Mouse (Mus musculus): ENCODE results near the gene Orc3. TPM values are rescaled to one million over a fixed set of nuclear protein-coding genes. Genes with fewer than 3 reads are reported as not detected.

Orc3 gene
- polyA plus RNA-seq, 1 experiment from 2014 or later, result 83.5 TPM

DNA sequence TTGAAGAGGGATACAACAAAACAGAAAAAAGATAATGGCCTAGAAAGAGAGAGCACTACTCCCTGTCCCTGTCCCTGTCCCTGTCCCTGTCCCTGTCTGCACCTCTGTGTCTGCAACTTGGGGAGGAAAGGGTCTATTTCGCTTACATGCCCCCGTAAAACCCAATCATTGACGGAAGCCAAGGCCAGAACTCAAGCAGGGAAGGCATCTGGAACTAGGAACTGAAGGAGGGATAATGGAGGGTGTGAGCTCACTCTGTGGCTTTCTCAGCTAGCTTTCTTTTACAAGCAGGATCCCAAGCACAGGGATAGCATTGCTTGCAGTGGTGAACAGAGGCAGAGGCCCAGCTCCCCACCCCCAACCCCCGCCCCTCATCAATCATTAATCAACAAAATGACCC, 85.4 kb downstream of the Orc3 start:
- ATAC-seq (replicated peaks), result no peak
- WGBS, result 80% methylated on average over 4 of the region's 4 CpGs
- H3K9ac ChIP-seq, result no peak overlapping the region

GRCm38 (mm10) chr4:34528430-34529100, 86.2 kb downstream of the Orc3 start:
- no peaks in the 10 kb centered on the region for H3K27me3 ChIP-seq (replicated peaks)
- H3K4me3 ChIP-seq, result no peak overlapping the region
- no peak overlapping the region for H3K27ac ChIP-seq
- no peaks in the 10 kb centered on the region for H3K36me3 ChIP-seq (replicated peaks)
- H3K4me2 ChIP-seq, result no peak overlapping the region
- no peaks in the 10 kb centered on the region for H3K9me3 ChIP-seq
- H3K9ac ChIP-seq, result no peak overlapping the region
- H3K4me1 ChIP-seq, result no peaks in the 10 kb centered on the region
- no peak for ATAC-seq (replicated peaks)
- WGBS, result 96% methylated on average over 1 of the region's 1 CpGs

More for the DNA sequence above, 85.4 kb downstream of the Orc3 start:
- Histone ChIP-seq H3K4me1 (no peaks in the 10 kb centered on the region), H3K27me3 (replicated peaks) (no peaks in the 10 kb centered on the region), H3K4me2 (no peak overlapping the region), H3K36me3 (replicated peaks) (no peaks in the 10 kb centered on the region), H3K27ac (no peak overlapping the region), H3K4me3 (no peak overlapping the region), H3K9me3 (no peaks in the 10 kb centered on the region)

- no peaks in the 10 kb centered on the region for H3K27me3 ChIP-seq (replicated peaks)
- H3K4me1 ChIP-seq, result no peaks in the 10 kb centered on the region
- no peaks in the 10 kb centered on the region for H3K36me3 ChIP-seq (replicated peaks)
- no peak overlapping the region for H3K27ac ChIP-seq
- no peak for ATAC-seq (replicated peaks)
- no peak overlapping the region for H3K9ac ChIP-seq
- H3K4me2 ChIP-seq, result no peak overlapping the region
- H3K4me3 ChIP-seq, result no peak overlapping the region
- WGBS, result 86% methylated on average over 3 of the region's 3 CpGs
- H3K9me3 ChIP-seq, result no peaks in the 10 kb centered on the region
Observed at GRCm38 (mm10) chr4:34526771-34527170, 88.0 kb downstream of the Orc3 start.

- H3K27ac ChIP-seq, result no peak overlapping the region
- H3K9me3 ChIP-seq, result no peaks in the 10 kb centered on the region
- H3K4me1 ChIP-seq, result no peaks in the 10 kb centered on the region
Observed at GRCm38 (mm10) chr4:34523586-34523985, 91.2 kb downstream of the Orc3 start.

GRCm38 (mm10) chr4:34522846-34523245, 91.9 kb downstream of the Orc3 start:
- no peaks in the 10 kb centered on the region for H3K9me3 ChIP-seq
- H3K27me3 ChIP-seq (replicated peaks), result no peaks in the 10 kb centered on the region
- no peak overlapping the region for H3K9ac ChIP-seq
- ATAC-seq (replicated peaks), result no peak
- no peak overlapping the region for H3K4me3 ChIP-seq
- 81% methylated on average over 3 of the region's 3 CpGs for WGBS
- no peaks in the 10 kb centered on the region for H3K36me3 ChIP-seq (replicated peaks)
- no peak overlapping the region for H3K27ac ChIP-seq
- H3K4me1 ChIP-seq, result no peaks in the 10 kb centered on the region
- H3K4me2 ChIP-seq, result no peak overlapping the region

More at GRCm38 (mm10) chr4:34523586-34523985, 91.2 kb downstream of the Orc3 start:
- Histone ChIP-seq H3K4me3 (no peak overlapping the region), H3K4me2 (no peak overlapping the region), H3K36me3 (replicated peaks) (no peaks in the 10 kb centered on the region), H3K9ac (no peak overlapping the region), H3K27me3 (replicated peaks) (no peaks in the 10 kb centered on the region)
- 82% methylated on average over 4 of the region's 4 CpGs for WGBS
- no peak for ATAC-seq (replicated peaks)

Other genes with a start within 250 kb of the Orc3 start
- gene Akirin2, start 64.0 kb downstream of the Orc3 start, polyA plus RNA-seq (2015; fragmentation: Nextera tagmentation; extraction: Ambion mirVana), result 86.6 and 89.9 TPM in 2 replicates
- 52.6 and 52.8 TPM in 2 replicates for gene Rars2, start within 50 bp of the Orc3 start, polyA plus RNA-seq (2015; fragmentation: Nextera tagmentation; extraction: Ambion mirVana)
- gene Slc35a1, start 72.5 kb upstream of the Orc3 start, polyA plus RNA-seq (2015; fragmentation: Nextera tagmentation; extraction: Ambion mirVana), result 50.4 and 52.7 TPM in 2 replicates
- gene Cfap206, start 115.3 kb upstream of the Orc3 start, polyA plus RNA-seq (2015; fragmentation: Nextera tagmentation; extraction: Ambion mirVana), result 2.5 and 2.9 TPM in 2 replicates
- not detected in 2 replicates for gene Gm136, start 141.3 kb upstream of the Orc3 start, polyA plus RNA-seq (2015; fragmentation: Nextera tagmentation; extraction: Ambion mirVana)
- 39.9 and 42.5 TPM in 2 replicates for gene Smim8, start 163.5 kb upstream of the Orc3 start, polyA plus RNA-seq (2015; fragmentation: Nextera tagmentation; extraction: Ambion mirVana)

Data from midbrain, embryonic 15.5 days (tissue).